Mouse (Mus musculus): Measurements from ENCODE around the gene Pde4d.

GRCm38 (mm10) chr13:108492886-108493285 lies 43.1 kb downstream of the Pde4d start:
- TF ChIP-seq CTCF (IDR thresholded peaks at IDR 0.05 in 2 of 3, conservative IDR thresholded peaks at IDR 0.05 in 1 of 3; ENCODE audit: control insufficient read depth in 1 of 3, insufficient read depth in 1 of 3, low read depth in 2 of 3, low read length in 3 of 3, poor library complexity in 1 of 3, severe bottlenecking in 1 of 3) (no peak), EP300 (IDR thresholded peaks at IDR 0.05; ENCODE audit: low read depth in 1 of 2, low read length in 2 of 2) (no peak), POLR2AphosphoS2 (IDR thresholded peaks at IDR 0.05; ENCODE audit: low read length) (no peak)

All from MEL (cell line).